Mouse (Mus musculus) lung, postnatal 36 days (tissue): Measurements from ENCODE around the gene Opn1sw.

Experiments used
- DNase-seq: peaks from one replicate; pipeline ENCODE4 v3.0.0; 2022; ENCODE audit warnings: mixed read lengths

Gene Opn1sw

DNA sequence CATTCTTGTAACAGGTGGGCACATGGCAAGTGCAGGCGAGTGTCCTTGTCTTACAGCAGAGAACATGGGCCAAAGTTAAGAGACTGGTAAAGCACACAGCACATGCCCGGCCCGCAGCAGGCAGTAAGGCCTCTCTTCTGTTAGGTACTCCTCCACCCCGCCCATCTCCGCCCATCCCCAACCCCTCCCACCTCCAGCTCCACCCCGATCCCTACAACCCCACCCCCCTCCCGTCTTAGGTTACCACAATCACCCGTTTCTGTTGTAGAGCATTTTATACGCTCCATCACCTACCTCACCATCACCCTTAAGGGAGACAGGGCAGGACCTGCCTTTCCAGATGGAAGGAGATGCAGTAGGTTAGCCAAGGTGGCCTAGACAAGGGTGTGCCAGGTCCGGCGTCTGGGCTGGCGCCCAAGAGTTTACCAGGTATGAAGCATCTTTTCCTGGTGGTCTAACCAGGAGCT lies at the start of gene Opn1sw:
Gene Opn1sw (minus strand): TSS at position 417 of the 467 bp plus-strand sequence.
- DNase-seq, result peak; percentile 16

DNA sequence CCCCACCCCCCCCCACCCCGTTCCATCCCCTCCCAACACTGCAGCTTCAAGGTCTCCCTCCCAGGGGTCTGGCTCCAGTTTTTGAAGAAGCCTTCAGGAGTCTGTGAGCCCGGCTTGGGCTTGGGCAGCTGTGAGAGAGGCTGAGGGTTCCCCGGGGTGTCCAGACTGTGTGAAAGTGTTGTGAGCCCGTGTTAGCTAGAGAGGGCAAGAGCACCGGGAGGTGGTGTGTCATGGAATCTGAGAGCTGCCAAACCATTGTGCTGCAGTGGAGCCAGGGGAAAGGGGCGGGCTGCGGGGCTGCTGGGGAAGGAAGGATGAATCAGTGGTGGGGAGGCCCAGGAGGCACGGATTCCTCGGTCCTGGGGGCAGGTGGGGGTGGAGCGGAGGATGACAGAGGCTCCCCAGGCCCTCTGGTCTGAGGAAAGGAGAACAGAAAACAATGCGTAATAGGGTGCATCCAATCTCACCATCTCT lies 48.2 kb upstream of the Opn1sw start:
- DNase-seq, result peak; percentile 40

DNA sequence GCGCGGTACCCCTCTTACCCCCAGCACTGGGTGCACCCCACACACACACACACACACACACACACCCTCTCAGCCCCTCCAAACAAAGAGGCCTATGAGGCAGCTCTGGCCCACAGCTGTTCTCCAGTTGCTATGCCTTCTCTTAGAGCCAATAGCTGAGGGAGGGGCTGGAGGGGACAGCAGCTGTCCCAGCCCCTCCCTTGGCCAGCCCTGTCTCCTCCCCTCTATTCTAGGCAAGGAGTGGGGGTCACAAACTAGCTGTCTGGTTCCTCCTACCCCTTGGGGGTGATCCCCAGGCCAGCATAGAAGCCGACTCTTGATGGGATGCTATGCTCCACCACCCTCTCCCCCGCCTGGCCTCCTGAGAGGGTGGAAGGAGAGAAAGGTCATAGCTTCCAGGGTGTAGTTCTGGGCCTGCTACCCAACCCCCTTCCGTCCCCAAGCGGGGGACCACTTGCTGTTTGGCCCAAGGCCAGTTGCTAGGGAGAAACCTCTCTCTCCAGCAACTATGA lies 47.7 kb upstream of the Opn1sw start:
- no peak for DNase-seq

DNA sequence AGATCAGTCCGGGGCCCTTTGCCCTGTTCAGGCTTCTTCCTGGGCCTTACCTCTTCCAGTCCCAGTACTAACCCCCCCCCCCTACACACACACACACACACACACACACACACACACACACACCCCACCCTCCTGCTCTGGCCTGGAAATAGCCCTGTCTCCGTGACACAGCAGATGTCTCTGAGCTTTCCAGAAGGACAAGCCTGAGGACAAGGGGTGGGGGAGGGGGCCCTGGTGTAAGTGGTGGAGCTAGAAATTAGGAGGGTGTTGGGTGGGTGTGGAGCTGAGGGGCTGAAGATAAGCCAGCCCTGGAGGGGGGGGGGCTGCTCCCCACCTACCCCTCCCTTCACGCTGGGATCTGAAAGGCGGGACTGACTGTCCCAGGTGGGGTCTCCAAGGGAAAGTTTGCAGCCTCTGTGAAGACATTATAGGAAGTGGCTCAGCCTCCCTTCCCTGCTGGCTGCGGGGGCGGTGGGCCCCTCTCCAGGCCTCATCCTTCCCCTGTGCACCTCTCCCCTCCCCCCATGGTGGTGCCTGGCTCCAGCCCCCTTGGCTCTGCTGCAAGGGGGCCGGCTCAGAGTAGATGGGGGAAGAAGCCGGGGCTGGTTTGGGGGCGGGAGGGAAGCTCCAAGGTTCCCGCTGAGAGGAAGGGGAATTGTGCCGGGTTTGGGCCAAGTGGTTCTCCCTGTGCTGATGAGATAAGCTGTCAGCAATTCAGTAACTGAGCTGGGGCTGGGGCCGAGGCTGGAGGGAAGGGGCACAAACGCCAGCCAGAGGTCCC lies 46.8 kb upstream of the Opn1sw start:
- no peak for DNase-seq

DNA sequence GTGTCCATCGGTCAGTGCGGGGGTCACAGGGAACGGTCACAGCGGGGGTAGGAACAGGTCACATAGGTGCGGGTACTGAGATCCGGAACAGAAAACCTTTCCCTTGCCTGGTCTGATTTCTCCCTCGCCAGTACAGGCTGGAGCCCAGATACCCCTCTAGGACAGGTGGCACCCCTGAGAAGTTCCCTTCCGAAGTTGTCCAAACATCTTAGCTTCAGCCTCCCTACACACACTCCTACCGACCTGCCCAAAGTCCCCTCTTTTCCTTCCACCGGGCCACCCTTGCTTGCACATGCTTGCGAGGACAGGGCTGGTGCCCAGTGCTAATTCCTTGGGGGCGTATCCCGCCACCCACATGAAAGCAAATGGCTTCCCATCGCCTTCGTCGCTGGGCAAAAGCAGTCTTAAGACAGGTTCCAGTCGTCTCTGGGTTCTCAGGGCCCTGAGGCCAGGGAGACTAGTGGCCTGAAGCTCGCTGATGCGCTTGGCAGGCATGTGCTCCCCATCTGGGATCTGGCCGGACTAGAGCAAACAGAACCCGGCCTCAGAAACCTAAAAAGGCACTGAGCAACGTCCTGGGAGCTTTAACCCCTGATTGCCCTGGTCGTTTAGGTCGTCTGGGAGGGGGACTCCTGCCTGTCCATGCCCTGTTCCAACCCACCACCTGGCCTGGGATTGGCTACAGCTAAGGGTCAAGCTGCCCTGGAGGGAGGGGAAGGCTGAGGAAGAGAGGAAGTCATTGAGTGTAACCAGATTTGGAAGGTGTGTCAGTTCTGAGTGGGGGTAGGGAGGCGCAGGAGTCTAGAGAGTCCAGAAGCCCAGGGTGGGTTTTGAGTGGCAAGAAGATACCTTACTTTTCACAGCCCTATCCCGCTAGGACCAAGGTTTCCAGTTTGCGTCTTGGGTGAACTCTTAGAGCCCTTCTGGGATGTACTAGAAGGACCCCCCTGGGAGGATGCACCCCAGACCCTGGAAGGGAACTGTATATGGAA lies 45.8 kb upstream of the Opn1sw start:
- DNase-seq, result no peak

DNA sequence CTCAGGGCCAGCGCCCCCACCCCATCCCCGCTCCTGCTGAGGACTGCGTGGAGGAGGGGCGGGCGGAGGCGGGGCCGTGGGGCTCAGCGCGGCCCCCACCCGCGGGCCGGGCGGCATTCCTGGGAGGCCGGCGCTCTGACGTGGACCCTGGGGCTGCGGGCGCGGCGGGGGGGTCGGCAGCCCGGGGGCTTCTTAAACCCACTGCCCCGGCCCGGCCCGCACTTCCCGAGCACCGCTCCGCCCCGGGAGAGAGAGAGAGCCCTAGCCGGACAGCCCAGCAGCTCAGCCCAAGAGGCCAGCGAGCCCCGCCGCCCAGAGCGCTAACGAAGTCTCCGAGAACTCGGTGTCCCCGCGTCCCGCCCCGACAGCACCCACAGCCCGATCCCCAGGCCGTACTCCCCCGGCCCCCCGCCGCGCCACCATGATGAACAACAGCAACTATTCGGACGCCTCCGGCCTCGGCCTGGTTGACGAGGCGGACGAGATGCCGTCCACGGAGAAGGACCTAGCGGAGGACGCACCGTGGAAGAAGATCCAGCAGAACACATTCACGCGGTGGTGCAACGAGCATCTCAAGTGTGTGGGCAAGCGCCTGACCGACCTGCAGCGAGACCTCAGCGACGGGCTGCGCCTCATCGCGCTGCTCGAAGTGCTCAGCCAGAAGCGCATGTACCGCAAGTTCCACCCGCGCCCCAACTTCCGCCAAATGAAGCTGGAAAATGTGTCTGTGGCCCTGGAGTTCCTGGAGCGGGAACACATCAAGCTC lies 45.0 kb upstream of the Opn1sw start, which contains the start of gene Flnc:
Gene Flnc (plus strand): TSS at position 219 of the 766 bp plus-strand sequence.
- peak; percentile 11 for DNase-seq

DNA sequence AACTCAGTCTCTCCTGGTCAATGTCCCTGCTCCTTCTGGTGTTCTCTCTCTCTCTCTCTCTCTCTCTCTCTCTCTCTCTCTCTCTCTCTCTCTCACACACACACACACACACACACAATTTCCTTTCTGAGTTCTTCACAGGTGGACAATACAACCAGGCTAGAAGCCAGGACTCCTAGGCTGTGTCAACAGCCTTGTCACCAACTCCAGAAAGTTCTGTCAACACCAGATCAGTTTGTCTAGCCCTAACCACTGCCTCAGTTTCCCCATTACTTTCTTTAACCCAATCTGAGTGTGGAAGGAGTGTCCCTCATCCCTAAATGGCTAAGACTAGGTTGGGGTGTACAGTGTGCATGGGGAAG lies 44.4 kb upstream of the Opn1sw start:
- no peak for DNase-seq

DNA sequence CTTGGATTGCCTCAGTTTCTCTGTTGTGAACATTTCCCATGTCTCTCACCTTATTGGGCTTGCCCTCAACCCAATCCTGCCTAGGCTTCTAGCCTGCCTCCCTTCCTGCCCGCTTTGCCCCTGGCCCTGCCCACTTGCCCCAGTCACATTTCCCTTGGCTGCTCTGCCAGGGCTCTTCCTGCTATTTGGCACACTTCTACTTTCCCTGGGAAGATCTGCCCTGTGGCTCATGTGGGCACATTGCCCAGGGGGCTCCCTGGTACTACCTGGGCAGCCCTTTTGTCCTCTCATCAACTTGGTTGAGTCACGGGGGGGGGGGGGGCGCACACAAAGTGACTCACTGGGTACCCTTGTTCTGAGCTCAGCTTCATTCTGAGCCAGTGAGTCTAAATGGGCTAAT lies 43.9 kb upstream of the Opn1sw start:
- no peak for DNase-seq

DNA sequence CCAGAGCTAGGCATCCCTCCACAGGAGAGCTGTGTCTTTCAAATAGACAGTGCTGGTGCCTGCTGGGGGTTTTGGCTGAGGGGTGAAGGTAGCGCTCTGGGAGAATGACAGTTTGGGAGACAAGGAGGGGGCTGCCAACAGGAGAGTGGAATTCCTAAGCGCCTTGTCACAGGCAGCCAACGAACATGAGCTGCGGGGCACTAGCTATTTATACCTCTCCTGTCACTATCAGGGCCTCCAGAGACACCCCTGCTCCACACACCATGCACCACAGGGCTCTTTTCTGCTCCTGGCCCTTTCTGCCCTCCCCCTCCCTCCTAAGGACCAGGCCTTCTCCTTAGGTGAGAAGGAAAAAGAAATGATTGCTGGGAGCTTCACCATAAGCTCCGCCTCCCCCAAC lies 43.2 kb upstream of the Opn1sw start:
- no peak for DNase-seq

DNA sequence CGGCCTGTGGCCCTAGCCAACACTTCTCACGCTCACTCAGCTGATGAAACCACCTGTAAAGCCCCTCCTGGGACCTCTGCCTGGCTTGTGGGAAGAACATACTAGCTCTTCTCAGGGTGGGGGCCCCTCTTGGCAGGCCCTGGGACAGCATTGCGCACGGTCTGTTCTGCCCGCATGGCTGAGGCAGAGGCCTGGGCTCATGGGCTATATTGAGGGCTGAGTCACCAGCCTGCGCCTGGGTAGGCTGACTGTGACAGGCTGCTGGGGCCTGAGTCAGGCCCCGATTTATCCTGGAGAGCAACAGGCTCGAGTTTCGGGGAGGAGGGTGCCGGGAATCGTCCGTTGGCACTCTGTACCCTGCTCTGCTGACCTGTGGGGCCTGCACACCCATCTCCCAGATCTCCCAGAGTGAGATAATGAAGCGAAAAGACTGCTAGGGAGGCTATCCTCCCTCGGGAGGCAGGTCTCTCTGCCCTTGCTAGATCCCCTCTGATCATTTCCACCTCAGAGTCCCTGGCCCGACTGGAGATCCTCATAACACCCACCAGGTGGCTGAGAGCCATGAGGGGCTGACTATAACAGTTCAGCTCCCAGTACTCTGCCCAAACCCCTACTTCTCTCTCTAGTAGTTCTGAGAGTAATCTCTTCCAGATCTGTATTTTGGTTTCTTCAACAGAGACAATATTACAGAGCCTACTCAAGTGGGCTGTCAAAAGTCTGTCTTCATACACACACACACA lies 42.6 kb upstream of the Opn1sw start:
- DNase-seq, result no peak

DNA sequence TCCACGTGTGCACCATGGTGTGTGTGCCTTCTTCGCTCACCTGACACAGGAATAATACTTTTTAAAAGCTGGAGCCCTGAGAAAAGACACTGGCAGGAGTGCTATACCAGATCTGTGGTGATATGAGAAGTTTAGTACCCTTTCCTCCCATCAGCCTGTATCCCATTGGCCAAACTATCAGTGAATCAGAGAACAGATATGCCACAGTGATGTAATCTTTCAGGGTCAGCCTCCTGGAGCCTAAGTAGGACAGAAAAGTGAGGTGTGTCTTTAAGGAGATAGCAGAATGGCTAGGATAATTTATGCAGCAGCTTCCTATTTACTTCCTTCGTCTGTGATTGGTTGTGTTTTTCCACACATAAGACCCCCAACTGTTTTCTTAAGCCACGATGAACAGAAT lies 39.9 kb upstream of the Opn1sw start:
- DNase-seq, result no peak

DNA sequence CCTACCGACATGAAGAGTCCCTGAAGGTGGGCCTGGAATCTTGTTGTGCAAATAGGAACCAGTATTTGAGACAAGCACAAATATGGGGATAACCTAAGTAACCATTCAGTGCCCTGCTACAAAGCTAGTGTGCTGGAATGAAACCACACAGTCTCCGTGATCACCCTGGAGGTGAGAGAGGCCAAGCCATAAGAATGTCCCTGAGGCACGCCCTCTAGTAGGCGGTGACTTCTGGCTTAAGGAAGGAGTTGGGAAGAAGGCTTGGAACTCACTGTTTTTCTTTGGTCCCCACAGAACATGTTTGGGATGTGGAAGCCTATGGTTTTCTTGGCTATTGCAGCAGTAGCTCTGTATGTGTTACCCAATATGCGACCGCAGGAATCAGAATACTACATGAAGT lies 38.1 kb upstream of the Opn1sw start:
- DNase-seq, result no peak

DNA sequence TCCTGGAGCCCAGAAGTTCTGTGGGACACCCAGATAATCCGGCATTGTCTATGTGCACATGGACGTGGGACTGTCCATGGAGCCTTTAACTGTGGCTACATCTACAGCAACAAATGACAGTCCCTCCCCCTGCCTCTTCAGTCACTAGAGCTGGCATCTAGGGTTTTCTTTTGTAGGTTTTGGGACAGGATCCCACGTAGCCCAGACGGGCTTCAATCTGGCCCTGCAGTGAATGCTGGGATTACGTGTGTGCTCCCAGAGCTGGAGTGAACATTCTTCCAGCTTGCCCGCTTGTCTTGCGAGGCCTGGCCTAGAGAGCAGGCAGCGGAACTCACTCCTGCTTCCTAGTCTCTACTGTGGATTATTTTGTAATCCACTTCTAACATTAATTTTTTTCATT lies 36.9 kb upstream of the Opn1sw start:
- no peak for DNase-seq

DNA sequence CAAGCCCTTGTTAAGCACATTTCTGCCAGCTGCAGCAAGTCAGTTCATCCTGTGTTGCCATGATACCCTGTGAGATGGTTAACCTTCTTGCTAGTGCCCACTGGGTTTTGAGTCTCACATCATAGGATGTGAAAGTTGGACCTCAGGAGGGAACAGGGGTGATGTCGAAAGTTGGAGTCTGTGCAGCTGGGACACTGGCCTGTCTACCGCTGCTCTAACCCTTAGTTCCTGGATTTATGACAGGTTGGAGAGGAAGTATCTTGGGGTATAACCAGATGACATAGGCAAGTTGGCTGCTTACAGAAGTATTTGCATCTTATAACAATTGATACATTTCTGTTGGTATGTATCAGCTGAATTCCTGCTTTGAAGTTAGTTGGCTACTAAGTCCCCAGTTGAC lies 32.3 kb upstream of the Opn1sw start:
- DNase-seq, result no peak

DNA sequence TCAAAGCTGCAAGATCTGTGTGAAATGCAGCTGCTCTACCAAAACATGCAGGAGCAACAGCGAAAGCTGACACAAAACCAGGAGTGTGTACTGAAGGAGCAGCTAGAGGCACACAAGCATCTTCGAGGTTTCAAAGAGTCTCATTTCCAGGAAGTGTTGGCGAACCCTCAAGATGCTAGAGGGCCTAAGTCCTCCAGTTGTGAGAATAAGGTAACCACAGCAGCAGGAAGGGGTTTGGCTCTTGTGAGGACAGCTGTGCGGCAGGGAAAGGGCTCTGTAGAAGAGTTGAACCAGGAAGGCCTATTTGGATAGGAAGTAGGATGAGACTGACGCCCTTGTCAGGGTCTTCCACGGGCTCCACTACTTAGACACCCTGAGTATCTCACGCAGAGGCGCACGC lies 27.2 kb upstream of the Opn1sw start:
- DNase-seq, result no peak

DNA sequence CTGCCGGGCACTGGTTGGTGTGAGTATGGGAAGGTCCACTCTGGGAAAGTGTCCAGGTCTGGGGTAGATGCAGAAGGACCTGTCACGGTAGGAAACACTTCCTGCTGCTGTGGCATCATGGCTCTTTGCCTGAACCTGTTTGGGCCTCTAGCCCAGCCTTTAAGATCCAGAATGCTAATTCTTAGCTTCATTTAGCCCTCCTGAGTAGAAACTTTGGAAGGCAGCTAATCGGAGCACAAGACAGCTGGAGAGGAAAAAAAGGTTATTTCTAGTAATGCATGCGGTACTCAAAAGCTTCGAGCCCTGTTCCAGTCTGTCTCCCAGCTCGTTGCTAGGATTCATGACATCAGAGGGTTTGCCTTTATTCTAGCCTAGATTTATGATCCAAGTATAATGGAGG lies 18.1 kb upstream of the Opn1sw start:
- DNase-seq, result no peak

DNA sequence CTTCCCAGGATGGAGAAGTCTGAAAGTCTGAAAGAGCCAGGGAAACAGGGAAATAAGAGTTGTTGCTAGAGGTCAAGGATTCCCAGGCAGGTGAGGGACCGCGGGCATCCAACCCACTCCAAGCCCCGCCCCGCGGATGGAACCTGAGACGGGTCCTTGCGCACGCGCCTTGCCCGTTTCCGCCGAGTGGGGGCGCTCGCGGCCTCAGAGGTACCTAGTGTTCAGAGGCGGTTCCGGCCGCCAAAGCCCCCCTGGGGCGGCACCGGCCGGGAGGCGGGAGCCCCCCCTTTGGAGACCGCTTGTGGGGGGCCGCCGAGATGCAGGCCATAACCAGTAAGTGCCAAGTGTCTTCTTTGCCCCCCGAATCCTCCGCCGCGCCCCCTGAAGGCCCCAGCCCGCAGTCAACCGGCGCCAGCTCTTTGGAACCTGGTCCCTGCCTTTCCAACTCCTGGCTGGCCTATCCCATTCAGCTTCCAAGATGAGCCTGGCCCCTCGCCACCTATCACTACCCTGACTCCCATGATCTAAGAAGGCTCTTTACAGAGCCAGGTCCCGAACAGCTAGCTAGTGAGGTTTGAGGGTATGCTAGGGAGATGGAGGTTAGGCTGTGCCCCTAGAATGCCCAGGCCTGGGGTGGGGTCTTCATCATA lies 14.6 kb upstream of the Opn1sw start:
- peak; percentile 12 for DNase-seq

DNA sequence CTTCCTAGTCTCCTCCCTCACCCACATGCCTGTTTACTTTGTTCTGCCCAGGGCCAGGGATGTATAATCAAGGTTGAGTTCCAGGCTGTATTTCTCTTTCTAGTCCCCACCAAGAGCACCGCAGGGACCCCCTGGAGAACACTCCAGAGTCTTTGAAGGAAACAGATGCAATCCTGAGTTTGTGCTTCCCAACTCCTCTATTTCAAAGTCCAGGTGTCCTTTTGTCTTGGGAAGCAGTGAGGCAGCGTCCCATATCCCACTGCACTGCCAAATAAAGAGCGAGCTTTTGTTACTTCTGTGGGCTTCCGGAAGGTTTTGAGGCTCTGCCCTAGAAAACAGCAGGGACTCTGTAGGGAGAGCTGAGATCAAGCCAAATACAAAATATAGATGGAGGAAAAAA lies 11.6 kb upstream of the Opn1sw start:
- DNase-seq, result no peak

DNA sequence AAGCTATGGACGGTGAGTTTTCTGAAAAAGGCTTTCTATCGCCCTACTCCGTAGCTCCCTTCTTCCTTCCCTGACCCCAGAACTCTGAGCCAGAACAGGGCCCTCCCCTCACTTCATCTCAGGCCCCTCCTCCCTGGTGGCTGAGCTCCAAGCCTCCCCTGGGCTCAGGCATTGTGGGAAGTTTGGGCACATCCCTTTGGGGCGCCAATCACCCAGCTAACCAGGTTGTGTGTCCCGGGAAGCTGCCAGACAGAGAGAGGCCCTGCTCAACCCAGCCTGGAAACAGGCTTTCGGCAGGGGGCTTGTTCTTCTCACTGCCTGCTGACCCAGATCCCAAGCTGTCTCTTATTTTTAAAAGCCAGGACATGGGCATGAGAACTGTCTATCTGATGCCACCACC lies 9.3 kb upstream of the Opn1sw start:
- no peak for DNase-seq

DNA sequence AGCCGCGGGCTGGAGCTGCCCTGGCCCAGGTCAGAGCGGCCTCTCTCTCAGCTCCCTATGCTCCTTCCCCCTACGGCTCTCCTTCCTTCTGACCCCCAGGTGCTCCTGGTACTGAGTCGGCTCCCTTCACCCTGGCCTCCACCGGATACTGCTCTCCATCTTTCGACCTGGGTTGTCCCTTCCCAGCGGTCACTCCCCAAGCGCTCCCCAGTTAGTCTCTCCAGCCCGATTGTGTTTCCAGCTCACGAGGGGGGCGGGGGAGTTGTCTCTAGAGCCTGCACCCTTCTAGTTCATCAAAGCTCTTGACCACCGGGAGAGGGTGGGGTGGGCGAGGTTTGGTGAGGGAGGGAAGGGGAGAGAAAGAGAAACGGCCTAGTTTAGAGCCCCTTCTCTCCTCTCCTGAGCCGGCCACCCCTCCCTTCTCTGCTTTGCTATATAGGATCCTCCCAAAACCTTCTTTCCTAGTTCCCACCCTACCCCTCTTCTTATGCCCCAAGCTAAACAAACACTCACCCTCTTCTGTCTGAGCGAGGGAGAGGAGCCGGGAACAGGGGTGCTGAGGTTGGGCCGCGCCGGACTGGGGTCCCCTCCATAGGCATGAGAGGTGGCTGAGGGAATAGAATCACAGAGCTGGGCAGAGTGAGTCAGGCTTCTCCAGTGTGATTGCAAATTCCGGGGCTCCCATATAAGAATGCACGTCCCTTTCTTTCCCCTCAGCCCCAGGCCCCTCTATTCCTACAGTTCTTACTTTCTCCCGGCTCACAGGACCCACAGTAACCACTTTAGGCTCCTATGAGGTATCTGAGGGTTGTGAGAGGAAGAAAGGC lies 8.7 kb upstream of the Opn1sw start:
- no peak for DNase-seq
